Mouse (Mus musculus) forebrain, embryonic 10.5 days (tissue): ENCODE data around the gene Zdhhc6. TPM values are rescaled to one million over a fixed set of nuclear protein-coding genes. Genes with fewer than 3 reads are reported as not detected.
A peak's percentile ranks its signal among the peaks of the same experiment; 100 is the strongest.

Experiments used
- DNase-seq: peaks from one replicate; pipeline ENCODE4 v3.0.0-alpha.2; 2017; ENCODE audit warnings: low spot score; ENCODE audit errors: extremely low spot score
- H3K27ac ChIP-seq: fragments of 300-500 bp; sonication (generic); 2 replicates; pipeline ENCODE4 v1.5.1; 2016; ENCODE audit warnings: mild to moderate bottlenecking
- H3K27me3 ChIP-seq: fragments of 300-500 bp; sonication (generic); 2 replicates; pipeline ENCODE4 v1.6.1; 2016; ENCODE audit warnings: mild to moderate bottlenecking; ENCODE audit not compliant: poor library complexity, severe bottlenecking
- H3K36me3 ChIP-seq: fragments of 300-500 bp; sonication (generic); replicated peaks from 2 replicates; pipeline ENCODE4 v1.6.1; 2016; ENCODE audit warnings: mild to moderate bottlenecking, moderate library complexity
- H3K4me1 ChIP-seq: fragments of 300-500 bp; sonication (generic); 2 replicates; pipeline ENCODE4 v1.6.1; 2016
- H3K4me3 ChIP-seq: fragments of 300-500 bp; sonication (generic); 2 replicates; pipeline ENCODE4 v1.5.1; 2016; ENCODE audit warnings: mild to moderate bottlenecking, moderate library complexity
- H3K9me3 ChIP-seq: fragments of 300-500 bp; sonication (generic); 2 replicates; pipeline ENCODE4 v1.6.1; 2016; ENCODE audit warnings: mild to moderate bottlenecking, moderate library complexity
- WGBS: fragments of 180-500 bp; shearing (Covaris S2); methylation state at CpG from one replicate; pipeline ENCODE4 v1.1.7; 2016; 5-methylcytosine and 5-hydroxymethylcytosine counted together
- polyA plus RNA-seq: library from polyadenylated mRNA; unstranded; fragments of >200 nt; fragmentation: Nextera tagmentation; extraction: Ambion mirVana; gene quantifications from 2 replicates; pipeline ENCODE4 v1.2.1, GENCODE M21; 2016

The Zdhhc6 gene
- polyA plus RNA-seq, 1 experiment from 2014 or later = 131 TPM

- peaks cover 11% of the 10 kb centered on the region; the same call in 1 of the 2 replicates for H3K36me3 ChIP-seq
- H3K4me3 ChIP-seq = no peak overlapping the region
- peaks cover 27% of the 10 kb centered on the region for H3K4me1 ChIP-seq
- H3K27ac ChIP-seq = no peak overlapping the region
- no peak for DNase-seq
- WGBS = 83% methylated on average over 6 of the region's 6 CpGs
- no peaks in the 10 kb centered on the region for H3K27me3 ChIP-seq
- no peaks in the 10 kb centered on the region for H3K9me3 ChIP-seq
These were observed 42.5 kb downstream of the Zdhhc6 start for GRCm38 (mm10) chr19:55273340-55273739.

- no peak overlapping the region for H3K27ac ChIP-seq
- H3K9me3 ChIP-seq = no peaks in the 10 kb centered on the region
- no peak for DNase-seq
- H3K27me3 ChIP-seq = no peaks in the 10 kb centered on the region
- peaks cover 27% of the 10 kb centered on the region for H3K4me1 ChIP-seq
- H3K4me3 ChIP-seq = no peak overlapping the region
- 35% methylated on average over 3 of the region's 3 CpGs for WGBS
- H3K36me3 ChIP-seq = peaks cover 7% of the 10 kb centered on the region; the same call in 1 of the 2 replicates
These were observed 44.4 kb downstream of the Zdhhc6 start for GRCm38 (mm10) chr19:55271448-55271847.

GRCm38 (mm10) chr19:55269051-55269450, 46.8 kb downstream of the Zdhhc6 start:
- DNase-seq = no peak
- H3K4me3 ChIP-seq = no peak overlapping the region
- WGBS = 85% methylated on average over 5 of the region's 5 CpGs
- H3K27me3 ChIP-seq = no peaks in the 10 kb centered on the region
- H3K9me3 ChIP-seq = no peaks in the 10 kb centered on the region
- peaks cover 25% of the 10 kb centered on the region for H3K4me1 ChIP-seq
- H3K27ac ChIP-seq = no peak overlapping the region
- peaks cover 7% of the 10 kb centered on the region; the same call in 1 of the 2 replicates for H3K36me3 ChIP-seq

GRCm38 (mm10) chr19:55268150-55268549, 47.7 kb downstream of the Zdhhc6 start:
- H3K27ac ChIP-seq = no peak overlapping the region
- DNase-seq = no peak
- 82% methylated on average over 3 of the region's 3 CpGs for WGBS
- H3K4me3 ChIP-seq = no peak overlapping the region
- peaks cover 7% of the 10 kb centered on the region; the same call in 1 of the 2 replicates for H3K36me3 ChIP-seq
- no peaks in the 10 kb centered on the region for H3K27me3 ChIP-seq
- H3K9me3 ChIP-seq = no peaks in the 10 kb centered on the region
- peaks cover 27% of the 10 kb centered on the region for H3K4me1 ChIP-seq

GRCm38 (mm10) chr19:55266786-55267185, 49.0 kb downstream of the Zdhhc6 start:
- peaks cover 35% of the 10 kb centered on the region for H3K4me1 ChIP-seq
- 0 out of 2 replicates have a peak, but pooled peaks cover 3% of the 10 kb centered on the region for H3K36me3 ChIP-seq
- no peaks in the 10 kb centered on the region for H3K27me3 ChIP-seq
- H3K4me3 ChIP-seq = no peak overlapping the region
- H3K9me3 ChIP-seq = peaks cover under 1% of the 10 kb centered on the region; the same call in 1 of the 2 replicates
- no peak overlapping the region for H3K27ac ChIP-seq
- WGBS = 84% methylated on average over 3 of the region's 3 CpGs
- no peak for DNase-seq

- DNase-seq = no peak
- Histone ChIP-seq H3K4me1 (peaks cover 22% of the 10 kb centered on the region), H3K27ac (no peak overlapping the region), H3K36me3 (0 out of 2 replicates have a peak, but pooled peaks cover 3% of the 10 kb centered on the region), H3K9me3 (peaks cover 3% of the 10 kb centered on the region; the same call in 1 of the 2 replicates), H3K4me3 (no peak overlapping the region), H3K27me3 (no peaks in the 10 kb centered on the region)
- WGBS = 85% methylated on average over 3 of the region's 3 CpGs
These were observed 50.6 kb downstream of the Zdhhc6 start for GRCm38 (mm10) chr19:55265269-55265668.

GRCm38 (mm10) chr19:55260389-55261184, 55.2 kb downstream of the Zdhhc6 start:
- no peak for DNase-seq
- Histone ChIP-seq H3K27ac (no peak overlapping the region), H3K27me3 (no peaks in the 10 kb centered on the region), H3K4me1 (peaks cover 17% of the 10 kb centered on the region), H3K36me3 (no peaks in the 10 kb centered on the region), H3K4me3 (no peak overlapping the region), H3K9me3 (peaks cover 3% of the 10 kb centered on the region; the same call in 1 of the 2 replicates)
- 90% methylated on average over 12 of the region's 12 CpGs for WGBS

- H3K36me3 ChIP-seq = no peaks in the 10 kb centered on the region
- no peak for DNase-seq
- H3K27ac ChIP-seq = no peak overlapping the region
- peaks cover 3% of the 10 kb centered on the region; the same call in 1 of the 2 replicates for H3K9me3 ChIP-seq
- 93% methylated on average over 5 of the region's 5 CpGs for WGBS
- no peaks in the 10 kb centered on the region for H3K27me3 ChIP-seq
- peaks cover 35% of the 10 kb centered on the region for H3K4me1 ChIP-seq
- H3K4me3 ChIP-seq = no peak overlapping the region
These were observed 57.3 kb downstream of the Zdhhc6 start for GRCm38 (mm10) chr19:55258514-55258913.

- H3K4me3 ChIP-seq = no peak overlapping the region
- WGBS = 91% methylated on average over 5 of the region's 5 CpGs
- H3K27me3 ChIP-seq = no peaks in the 10 kb centered on the region
- DNase-seq = no peak
- peaks cover 37% of the 10 kb centered on the region for H3K4me1 ChIP-seq
- H3K9me3 ChIP-seq = peaks cover 3% of the 10 kb centered on the region; the same call in 1 of the 2 replicates
- no peak overlapping the region for H3K27ac ChIP-seq
- H3K36me3 ChIP-seq = no peaks in the 10 kb centered on the region
These were observed 58.0 kb downstream of the Zdhhc6 start for GRCm38 (mm10) chr19:55257656-55258375.

GRCm38 (mm10) chr19:55256156-55256555, 59.7 kb downstream of the Zdhhc6 start:
- Histone ChIP-seq H3K27me3 (0 out of 2 replicates have a peak, but pooled peaks cover 4% of the 10 kb centered on the region), H3K36me3 (no peaks in the 10 kb centered on the region), H3K4me3 (no peak overlapping the region), H3K4me1 (peaks cover 32% of the 10 kb centered on the region), H3K27ac (no peak overlapping the region), H3K9me3 (peaks cover 4% of the 10 kb centered on the region; the same call in 1 of the 2 replicates)
- WGBS = 86% methylated on average over 9 of the region's 9 CpGs
- DNase-seq = no peak

- 8% methylated on average over 5 of the region's 5 CpGs for WGBS
- peak overlapping the region; percentile 58 for H3K4me3 ChIP-seq
- H3K9me3 ChIP-seq = peaks cover 4% of the 10 kb centered on the region; the same call in 1 of the 2 replicates
- 0 out of 2 replicates have a peak, but pooled peaks cover 4% of the 10 kb centered on the region for H3K27me3 ChIP-seq
- DNase-seq = peak; percentile 57
- H3K4me1 ChIP-seq = peaks cover 32% of the 10 kb centered on the region
- peak overlapping the region; percentile 90 for H3K27ac ChIP-seq
- H3K36me3 ChIP-seq = no peaks in the 10 kb centered on the region
These were observed 61.3 kb downstream of the Zdhhc6 start for GRCm38 (mm10) chr19:55254513-55255016.

- peaks cover 4% of the 10 kb centered on the region; the same call in 1 of the 2 replicates for H3K9me3 ChIP-seq
- peak; percentile 58 for DNase-seq
- no peaks in the 10 kb centered on the region for H3K36me3 ChIP-seq
- peak overlapping the region; percentile 58 for H3K4me3 ChIP-seq
- H3K27ac ChIP-seq = peak overlapping the region; percentile 90
- WGBS = under 1% methylated on average over 32 of the region's 32 CpGs
- H3K4me1 ChIP-seq = peaks cover 32% of the 10 kb centered on the region
- H3K27me3 ChIP-seq = 0 out of 2 replicates have a peak, but pooled peaks cover 4% of the 10 kb centered on the region
These were observed 62.0 kb downstream of the Zdhhc6 start for GRCm38 (mm10) chr19:55253570-55254441.
